Mouse (Mus musculus) liver, postnatal 0 days (tissue): ENCODE measurements around the gene Mecom. TPM values are rescaled to one million over a fixed set of nuclear protein-coding genes. Genes with fewer than 3 reads are reported as not detected.

Experiments used
- ATAC-seq: fragments of 200-750 bp; cut with Nextera tagmentation; 2 replicates; pipeline ENCODE4 v1.8.0; 2017; ENCODE audit warnings: mild to moderate bottlenecking, moderate library complexity
- DNase-seq: peaks from one replicate; pipeline ENCODE4 v3.0.0-alpha.2; 2016
- H3K27ac ChIP-seq: fragments of 300-500 bp; sonication (generic); 2 replicates; pipeline ENCODE4 v1.5.1; 2014; ENCODE audit warnings: antibody characterized with exemption, moderate library complexity, mild to moderate bottlenecking, low read depth
- H3K27me3 ChIP-seq: fragments of 300-500 bp; sonication (generic); 2 replicates; pipeline ENCODE4 v1.6.1; 2014; ENCODE audit warnings: low read length, control low read depth, mixed read lengths; ENCODE audit not compliant: insufficient read depth
- H3K36me3 ChIP-seq: fragments of 300-500 bp; sonication (generic); replicated peaks from 2 replicates; pipeline ENCODE4 v1.6.1; 2014; ENCODE audit warnings: mild to moderate bottlenecking, control low read depth, low read length, moderate library complexity, mixed read lengths; ENCODE audit not compliant: insufficient read depth
- H3K4me1 ChIP-seq: fragments of 300-500 bp; sonication (generic); 2 replicates; pipeline ENCODE4 v1.6.1; 2014; ENCODE audit warnings: antibody characterized with exemption, mild to moderate bottlenecking, control low read depth; ENCODE audit not compliant: insufficient read depth
- H3K4me2 ChIP-seq: fragments of 300-500 bp; sonication (generic); 2 replicates; pipeline ENCODE4 v1.6.1; 2014; ENCODE audit warnings: low read depth, mild to moderate bottlenecking, low read length, moderate library complexity, mixed read lengths
- H3K4me3 ChIP-seq: fragments of 300-500 bp; sonication (generic); 2 replicates; pipeline ENCODE4 v1.5.1; 2014; ENCODE audit warnings: low read depth, low read length
- H3K9ac ChIP-seq: fragments of 300-500 bp; sonication (generic); replicated peaks from 2 replicates; pipeline ENCODE4 v1.6.1; 2014; ENCODE audit warnings: mild to moderate bottlenecking, moderate library complexity
- H3K9me3 ChIP-seq: fragments of 300-500 bp; sonication (generic); 2 replicates; pipeline ENCODE4 v1.6.1; 2016; ENCODE audit warnings: mild to moderate bottlenecking, control low read depth, low read length, mixed read lengths
- CTCF ChIP-seq: sonication (generic); IDR thresholded peaks from 2 replicates; pipeline ENCODE4 v1.5.1; 2016; ENCODE audit warnings: antibody characterized with exemption, low read depth
- EP300 ChIP-seq: IDR thresholded peaks from 2 replicates; pipeline ENCODE4 v1.6.1; 2016; ENCODE audit warnings: antibody characterized with exemption, low read depth, mild to moderate bottlenecking
- WGBS: fragments of 180-500 bp; shearing (Covaris S2); extraction: QIAGEN DNeasy Blood & Tissue Kit; methylation state at CpG from one replicate; pipeline ENCODE4 v1.1.7; 2014; ENCODE audit not compliant: insufficient replicate concordance; 5-methylcytosine and 5-hydroxymethylcytosine counted together
- polyA plus RNA-seq: library from polyadenylated mRNA; unstranded; fragments of >200 nt; fragmentation: Nextera tagmentation; extraction: Ambion mirVana; gene quantifications from 2 replicates; pipeline ENCODE4 v1.2.1, GENCODE M21; 2015

The Mecom gene
- polyA plus RNA-seq, 1 experiment from 2014 or later = 0.89 TPM

DNA sequence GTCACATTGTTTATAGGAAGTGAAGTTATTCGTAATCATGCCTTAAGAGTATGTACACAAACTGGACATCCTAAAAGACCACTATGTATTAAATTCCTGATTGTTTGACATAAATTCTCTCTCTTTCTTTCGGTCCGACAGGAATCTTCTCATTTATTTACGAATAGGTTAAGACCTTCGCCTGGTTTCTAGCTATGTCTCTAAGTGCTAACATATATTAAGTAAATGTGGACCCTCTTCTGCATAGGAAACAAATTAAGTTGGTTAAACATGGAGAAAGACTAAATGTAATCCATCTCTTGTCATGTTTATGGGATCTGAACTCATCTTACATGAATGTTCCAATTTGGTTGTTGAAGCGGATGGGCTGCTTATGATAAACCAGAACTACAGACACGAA lies 487.8 kb downstream of the Mecom start:
- Histone ChIP-seq H3K27me3 (no peaks in the 10 kb centered on the region), H3K9me3 (no peaks in the 10 kb centered on the region), H3K4me2 (no peak overlapping the region), H3K36me3 (no peaks in the 10 kb centered on the region), H3K4me1 (no peaks in the 10 kb centered on the region), H3K4me3 (no peak overlapping the region), H3K27ac (no peak overlapping the region), H3K9ac (no peak overlapping the region)
- no peak for TF ChIP-seq EP300
- no peak for TF ChIP-seq CTCF
- DNase-seq = no peak
- no peak for ATAC-seq
- WGBS = 81% methylated on average over 7 of the region's 7 CpGs

DNA sequence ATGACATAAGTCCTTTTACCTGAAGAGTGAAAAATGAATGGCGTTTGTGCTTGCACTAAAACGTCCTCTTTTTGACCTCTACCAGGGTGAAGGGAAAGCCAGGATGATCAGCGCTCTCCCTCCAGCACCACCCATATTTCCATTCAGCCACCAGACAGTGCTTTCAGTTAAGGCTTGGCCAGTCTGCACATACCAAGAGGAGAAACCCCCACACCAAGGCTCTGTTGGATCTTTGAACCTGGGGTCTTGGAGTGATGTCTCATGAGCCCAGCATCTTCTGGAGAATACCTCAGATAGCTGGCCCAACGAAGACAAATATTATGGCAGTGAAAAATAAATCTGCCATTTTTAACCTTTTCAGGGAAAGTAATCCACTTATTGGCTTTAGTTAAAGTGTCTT lies 488.2 kb downstream of the Mecom start:
- Histone ChIP-seq H3K36me3 (no peaks in the 10 kb centered on the region), H3K4me1 (no peaks in the 10 kb centered on the region), H3K9me3 (no peaks in the 10 kb centered on the region), H3K4me2 (no peak overlapping the region), H3K4me3 (no peak overlapping the region), H3K9ac (no peak overlapping the region), H3K27me3 (no peaks in the 10 kb centered on the region), H3K27ac (no peak overlapping the region)
- 78% methylated on average over 4 of the region's 4 CpGs for WGBS
- ATAC-seq (no peak), DNase-seq (no peak)
- TF ChIP-seq CTCF (no peak), EP300 (no peak)

DNA sequence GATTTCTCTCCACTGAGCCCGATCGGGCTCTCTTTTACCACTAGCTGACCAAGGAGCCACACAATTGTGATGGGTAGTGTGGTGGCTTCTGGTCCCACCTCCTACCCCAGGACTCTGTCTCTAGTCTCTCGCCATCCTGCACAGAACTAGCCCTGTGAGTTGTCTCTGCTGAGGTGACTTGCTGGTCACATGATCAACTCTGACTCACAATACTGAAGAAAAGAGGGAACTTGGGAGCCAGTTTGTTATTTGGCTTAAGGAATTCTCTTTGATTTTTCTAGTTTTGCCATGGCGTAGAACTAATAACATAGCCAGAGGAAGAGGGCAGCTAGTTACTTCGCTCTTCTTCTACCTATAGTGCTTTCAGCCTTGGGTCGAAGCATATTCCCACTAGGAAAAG lies 496.5 kb downstream of the Mecom start:
- Histone ChIP-seq H3K27me3 (no peaks in the 10 kb centered on the region), H3K4me3 (no peak overlapping the region), H3K4me2 (no peak overlapping the region), H3K9ac (no peak overlapping the region), H3K4me1 (no peaks in the 10 kb centered on the region), H3K27ac (no peak overlapping the region), H3K36me3 (no peaks in the 10 kb centered on the region), H3K9me3 (no peaks in the 10 kb centered on the region)
- ATAC-seq (no peak), DNase-seq (no peak)
- TF ChIP-seq CTCF (no peak), EP300 (no peak)
- 83% methylated on average over 6 of the region's 6 CpGs for WGBS

DNA sequence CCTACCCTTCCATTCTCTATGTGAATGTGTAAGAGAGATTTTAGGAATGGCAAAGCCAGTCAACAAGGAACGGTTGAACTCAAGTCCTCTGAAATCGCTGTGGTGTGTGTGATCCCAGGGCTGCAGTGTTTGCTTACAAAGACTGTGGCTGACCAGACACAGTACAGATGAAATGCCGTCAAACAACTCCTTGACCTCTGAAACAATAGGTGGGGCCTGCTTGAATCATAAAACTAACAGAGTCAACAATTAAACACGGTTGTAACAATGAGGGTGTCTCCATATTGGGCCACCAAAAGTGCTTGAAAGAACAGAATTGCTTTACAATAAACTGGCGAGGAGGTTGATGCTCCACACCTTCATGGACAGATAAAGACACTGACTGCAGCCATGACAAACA lies 497.0 kb downstream of the Mecom start:
- no peak overlapping the region for H3K27ac ChIP-seq
- ATAC-seq (no peak), DNase-seq (no peak)
- no peaks in the 10 kb centered on the region for H3K36me3 ChIP-seq
- H3K27me3 ChIP-seq = no peaks in the 10 kb centered on the region
- 59% methylated on average over 5 of the region's 5 CpGs for WGBS
- TF ChIP-seq CTCF = no peak
- H3K4me1 ChIP-seq = no peaks in the 10 kb centered on the region
- H3K4me2 ChIP-seq = no peak overlapping the region
- H3K9me3 ChIP-seq = no peaks in the 10 kb centered on the region
- no peak overlapping the region for H3K9ac ChIP-seq
- no peak overlapping the region for H3K4me3 ChIP-seq

DNA sequence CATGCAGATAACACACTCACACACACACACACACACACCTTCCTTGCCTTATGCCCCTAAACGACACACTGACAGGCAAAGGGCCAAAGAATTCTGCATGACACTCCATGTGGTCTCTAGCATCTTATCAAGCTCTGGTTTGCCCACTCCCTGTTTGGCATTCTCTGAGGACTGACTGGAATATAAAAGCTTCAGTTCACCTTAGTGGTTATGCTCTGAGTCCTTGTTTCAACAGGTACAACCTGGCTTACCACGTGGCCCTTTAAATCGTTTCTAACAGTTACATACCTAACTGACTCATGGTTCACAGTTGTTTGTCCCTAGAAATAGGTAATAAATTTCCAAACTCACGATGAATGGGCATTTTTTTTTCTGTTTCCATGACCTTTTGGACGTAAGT lies 499.0 kb downstream of the Mecom start:
- ATAC-seq = no peak
- H3K9ac ChIP-seq = no peak overlapping the region
- H3K4me3 ChIP-seq = no peak overlapping the region
- H3K27ac ChIP-seq = no peak overlapping the region
- no peaks in the 10 kb centered on the region for H3K4me1 ChIP-seq
- no peaks in the 10 kb centered on the region for H3K27me3 ChIP-seq
- H3K4me2 ChIP-seq = no peak overlapping the region
- no peaks in the 10 kb centered on the region for H3K9me3 ChIP-seq
- TF ChIP-seq EP300 = no peak
- TF ChIP-seq CTCF = no peak
- 46% methylated on average over 5 of the region's 5 CpGs for WGBS
- no peaks in the 10 kb centered on the region for H3K36me3 ChIP-seq
- DNase-seq = no peak

DNA sequence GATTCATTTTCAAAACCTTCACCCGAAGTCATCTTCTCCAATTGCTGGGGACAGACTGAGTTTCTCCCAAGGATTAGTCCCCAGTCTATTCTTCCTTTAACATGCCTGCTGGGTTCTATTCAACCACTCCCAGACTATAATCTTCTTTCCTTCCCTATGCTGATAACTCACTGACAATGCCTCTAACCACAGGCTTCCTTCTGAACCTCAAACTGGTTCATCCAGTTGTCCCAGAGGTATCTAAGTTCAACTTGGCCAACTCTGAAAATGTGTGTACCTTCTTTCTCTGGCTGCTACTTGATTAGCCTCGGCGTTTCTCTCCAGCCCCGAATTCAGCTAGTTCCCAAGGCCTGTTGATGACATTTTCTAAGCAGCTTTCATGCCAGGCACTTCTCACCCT lies 499.7 kb downstream of the Mecom start:
- TF ChIP-seq CTCF (no peak), EP300 (no peak)
- ATAC-seq (no peak), DNase-seq (no peak)
- Histone ChIP-seq H3K36me3 (no peaks in the 10 kb centered on the region), H3K9me3 (no peaks in the 10 kb centered on the region), H3K4me3 (no peak overlapping the region), H3K4me2 (no peak overlapping the region), H3K9ac (no peak overlapping the region), H3K27me3 (no peaks in the 10 kb centered on the region), H3K27ac (no peak overlapping the region), H3K4me1 (no peaks in the 10 kb centered on the region)
- 39% methylated on average over 4 of the region's 4 CpGs for WGBS

DNA sequence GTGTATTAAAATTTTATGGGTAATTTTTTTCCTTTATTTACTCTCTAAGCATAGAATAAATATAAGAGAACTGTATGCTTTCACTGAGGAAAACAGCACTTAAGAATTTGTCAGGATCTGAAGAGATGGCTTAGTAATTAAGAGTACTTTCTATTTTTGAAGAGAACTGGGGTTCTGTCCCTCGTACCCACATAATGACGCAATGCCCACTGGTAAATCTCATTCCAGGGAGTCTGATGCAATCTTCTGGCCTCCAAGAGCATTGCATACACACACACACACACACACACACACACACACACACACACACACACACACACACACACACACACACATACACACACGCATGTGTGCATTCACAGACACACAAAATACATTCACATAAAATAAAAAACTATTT lies 504.3 kb downstream of the Mecom start:
- Histone ChIP-seq H3K27ac (no peak overlapping the region), H3K4me1 (no peaks in the 10 kb centered on the region), H3K27me3 (no peaks in the 10 kb centered on the region), H3K9me3 (no peaks in the 10 kb centered on the region), H3K4me2 (no peak overlapping the region), H3K4me3 (no peak overlapping the region), H3K9ac (no peak overlapping the region), H3K36me3 (no peaks in the 10 kb centered on the region)
- DNase-seq (no peak), ATAC-seq (no peak)
- 67% methylated on average over 3 of the region's 3 CpGs for WGBS
- TF ChIP-seq EP300 = no peak
- no peak for TF ChIP-seq CTCF
